Mouse (Mus musculus) left cerebral cortex, adult 18-20 months (tissue): ENCODE data around the gene Macf1. TPM values are rescaled to one million over a fixed set of nuclear protein-coding genes. Genes with fewer than 3 reads are reported as not detected.
"Not testable (repeated sequence)": the region's sequence is repeated elsewhere in the genome, so short reads cannot be mapped to it uniquely, and the experiment has no call there.

Experiments
- DNase-seq, 2 experiments: peaks; one replicate each; pipeline ENCODE4 v3.0.0; 2021 to 2022; ENCODE audit warnings: low spot score in 2 of 2, mixed read lengths in 1 of 2
- total RNA-seq, 2 experiments: library from RNA; stranded (reverse); gene quantifications; 2 replicates each; pipeline ENCODE4 v1.2.3; 2021

Macf1 gene
- total RNA-seq, 2 experiments from 2014 or later = 213 to 220 TPM

- peak; percentile 52 to 74 for DNase-seq
These were observed 6.9 kb downstream of the Macf1 start for GRCm38 (mm10) chr4:123677060-123677804.

GRCm38 (mm10) chr4:123670598-123670997 lies 13.6 kb downstream of the Macf1 start:
- DNase-seq = no peak

DNA sequence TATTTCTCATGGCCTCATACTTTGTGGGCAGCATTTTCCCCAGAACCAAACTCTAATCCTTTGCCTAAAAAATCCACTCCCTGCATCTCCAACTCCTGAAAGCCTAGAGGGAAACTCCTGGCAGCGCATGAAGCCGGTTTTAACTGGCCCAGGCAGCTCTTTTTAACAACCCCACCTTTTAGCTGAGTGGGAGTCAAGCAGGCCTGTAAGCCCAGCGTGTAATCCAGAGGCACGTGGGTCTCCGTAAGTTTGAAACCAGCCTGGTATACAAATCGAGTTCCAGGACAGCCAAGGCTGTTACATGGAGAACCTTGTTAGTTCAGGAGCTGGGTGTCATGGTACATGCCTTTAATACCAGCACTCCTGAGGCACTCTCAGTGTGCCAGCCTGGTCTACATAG lies 14.5 kb downstream of the Macf1 start:
- DNase-seq = no peak

DNA sequence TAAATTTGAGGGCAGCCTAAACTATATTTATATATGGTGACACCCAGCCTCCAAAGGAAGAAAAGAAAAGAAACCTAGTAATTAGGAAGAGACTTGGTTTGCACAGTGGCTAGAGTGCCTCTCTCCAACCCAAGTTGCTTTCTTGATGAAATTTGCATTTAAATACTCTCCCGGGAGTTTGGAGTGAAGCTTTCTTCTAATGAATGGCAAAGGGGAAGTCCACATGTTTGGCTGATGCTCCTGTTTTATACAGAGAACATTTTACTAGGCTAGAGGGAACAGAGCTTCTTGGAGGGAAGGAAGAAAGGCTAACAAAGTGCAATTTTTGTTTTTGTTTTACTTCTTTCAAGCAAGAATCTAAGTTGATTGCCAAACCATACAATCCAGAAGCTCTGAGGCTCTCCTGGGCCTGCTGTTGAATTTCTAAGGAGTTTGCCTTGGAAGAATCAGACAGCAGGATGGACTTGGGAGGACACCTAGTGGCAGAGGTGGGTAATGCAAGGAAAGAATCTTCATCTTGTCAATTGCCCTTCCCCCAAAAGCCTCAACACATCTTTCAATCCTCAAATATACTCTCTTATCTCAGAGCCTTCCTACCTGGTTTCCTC lies 16.8 kb downstream of the Macf1 start:
- peak; percentile 85 to 91 for DNase-seq

DNA sequence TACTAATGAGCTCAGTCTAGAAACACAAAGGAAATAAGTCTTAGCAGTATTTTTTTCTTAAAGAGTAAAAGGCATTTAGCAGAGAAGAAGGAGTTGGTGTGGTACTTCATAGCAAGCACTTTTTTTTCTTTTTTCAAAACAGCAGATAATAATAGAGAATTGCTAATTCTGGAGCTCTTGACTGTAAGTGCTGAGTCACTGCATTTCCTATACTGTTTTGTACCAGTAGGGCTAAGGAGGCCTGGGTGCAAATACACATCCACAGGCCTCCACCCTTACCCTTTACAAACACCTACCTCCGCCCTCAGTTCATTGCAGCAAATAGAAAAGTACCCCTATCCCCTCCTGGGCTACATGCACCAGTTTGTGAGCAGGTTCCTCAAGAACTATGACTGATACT lies 17.6 kb downstream of the Macf1 start:
- DNase-seq = no peak

DNA sequence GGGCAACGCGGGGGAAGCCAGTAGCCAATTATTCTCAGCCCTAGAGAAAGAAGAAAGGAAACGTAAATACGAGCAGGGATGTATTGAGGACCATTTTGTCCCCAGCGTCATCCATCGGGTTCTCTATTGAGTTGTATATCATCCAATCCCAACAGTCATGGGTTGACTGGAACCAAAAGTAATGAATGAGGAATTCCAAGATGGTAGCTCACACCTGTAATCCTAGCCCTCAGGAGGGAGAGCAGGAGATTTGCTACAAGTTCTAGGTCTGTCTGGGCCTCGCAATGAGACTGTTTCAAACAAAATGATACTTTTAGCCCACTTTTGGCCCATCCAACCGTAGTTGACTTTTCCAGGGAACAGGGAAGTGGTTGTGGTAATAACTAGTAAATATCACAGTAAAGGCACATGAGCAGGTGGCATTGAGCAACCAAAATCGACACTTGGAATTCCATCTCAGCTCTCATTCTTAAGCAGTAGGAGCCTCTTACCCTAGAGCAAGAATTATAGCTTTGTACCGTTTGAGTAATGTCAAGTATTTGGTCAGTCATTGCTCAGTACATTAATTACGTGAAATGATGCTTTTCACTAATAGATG lies 18.4 kb downstream of the Macf1 start:
- DNase-seq = no peak

DNA sequence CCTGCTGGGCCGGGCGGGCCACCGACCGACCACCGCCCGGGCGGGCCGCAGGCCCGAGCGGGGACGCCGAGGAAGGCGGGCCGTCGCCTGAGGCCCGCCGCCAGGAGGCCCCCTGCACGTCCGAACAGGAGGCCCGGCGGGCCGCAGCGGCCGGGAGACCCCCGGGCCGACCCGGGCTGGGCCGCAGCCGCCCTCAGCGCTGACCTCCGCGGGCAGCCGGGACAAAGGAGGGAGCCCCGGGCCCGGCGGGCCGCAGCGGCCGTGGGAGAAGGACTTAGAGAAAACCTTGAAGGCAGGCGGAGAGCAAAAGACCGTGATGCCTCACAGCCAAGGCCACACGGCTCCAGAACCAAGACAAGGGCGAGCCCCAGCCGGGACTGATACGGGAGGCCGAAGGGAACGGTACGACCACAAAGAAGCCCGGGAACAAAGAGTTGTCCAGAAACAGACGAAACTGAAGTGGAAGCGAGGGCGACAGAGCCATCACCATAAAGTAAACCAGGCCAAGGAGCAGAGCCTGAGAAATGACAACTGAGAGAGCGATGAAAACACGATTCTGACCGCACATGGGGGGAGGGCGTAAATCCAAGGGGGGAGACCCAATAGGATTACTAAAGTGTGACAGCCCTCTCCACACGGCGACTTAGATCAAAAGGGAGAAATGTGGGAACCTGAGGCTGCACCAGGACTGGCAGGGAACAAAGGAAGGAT lies 19.1 kb downstream of the Macf1 start:
- no peak for DNase-seq

DNA sequence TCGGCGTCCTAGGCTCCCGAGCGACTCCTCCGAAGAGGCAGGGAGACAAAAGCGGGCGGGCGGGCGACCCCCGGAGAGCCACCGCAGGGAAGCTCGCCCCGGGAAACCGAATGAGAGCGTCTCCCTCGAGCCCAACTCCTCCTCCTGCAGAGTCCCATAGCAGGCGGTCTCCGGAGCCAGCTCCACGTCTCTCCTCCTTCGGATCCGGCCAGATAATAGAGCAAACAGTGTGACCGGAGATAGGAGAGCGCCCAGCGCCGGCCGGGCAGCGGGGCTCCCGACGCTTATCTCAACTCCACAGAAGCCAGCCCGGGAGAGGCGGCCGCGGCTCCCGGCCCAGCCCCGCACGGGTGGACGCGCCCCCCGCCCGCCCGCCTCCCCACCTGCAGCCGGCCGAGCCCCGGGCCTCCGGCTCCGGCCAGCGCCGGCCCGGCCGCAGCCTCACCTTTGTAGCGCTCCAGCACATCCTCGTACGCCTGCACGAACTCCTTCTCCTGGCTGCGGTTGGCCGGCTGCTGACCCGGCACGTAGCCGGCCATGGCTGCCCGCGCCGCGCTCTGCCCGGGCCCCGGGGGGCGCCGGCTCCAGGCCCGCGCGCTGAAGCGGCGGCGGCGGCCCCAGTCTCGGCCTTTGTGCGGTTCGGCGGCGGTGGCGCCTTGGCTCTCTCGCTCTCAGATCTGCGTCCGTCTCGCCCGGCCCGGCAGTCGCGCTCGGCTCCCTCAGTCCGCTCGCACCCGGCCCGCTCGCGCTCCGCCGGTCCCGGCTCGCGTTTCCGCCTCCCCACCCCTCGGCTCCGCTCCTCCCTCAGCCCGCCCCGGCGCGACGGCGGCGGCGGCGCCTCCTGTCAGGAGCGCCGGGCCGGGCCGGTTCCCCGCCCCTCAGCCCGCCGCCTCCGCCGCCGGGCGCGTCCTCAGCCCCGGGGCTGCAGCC lies 19.9 kb downstream of the Macf1 start:
- peak; percentile 61 to 74 for DNase-seq

- DNase-seq = no peak
These were observed 20.5 kb downstream of the Macf1 start for GRCm38 (mm10) chr4:123663688-123663965.

DNA sequence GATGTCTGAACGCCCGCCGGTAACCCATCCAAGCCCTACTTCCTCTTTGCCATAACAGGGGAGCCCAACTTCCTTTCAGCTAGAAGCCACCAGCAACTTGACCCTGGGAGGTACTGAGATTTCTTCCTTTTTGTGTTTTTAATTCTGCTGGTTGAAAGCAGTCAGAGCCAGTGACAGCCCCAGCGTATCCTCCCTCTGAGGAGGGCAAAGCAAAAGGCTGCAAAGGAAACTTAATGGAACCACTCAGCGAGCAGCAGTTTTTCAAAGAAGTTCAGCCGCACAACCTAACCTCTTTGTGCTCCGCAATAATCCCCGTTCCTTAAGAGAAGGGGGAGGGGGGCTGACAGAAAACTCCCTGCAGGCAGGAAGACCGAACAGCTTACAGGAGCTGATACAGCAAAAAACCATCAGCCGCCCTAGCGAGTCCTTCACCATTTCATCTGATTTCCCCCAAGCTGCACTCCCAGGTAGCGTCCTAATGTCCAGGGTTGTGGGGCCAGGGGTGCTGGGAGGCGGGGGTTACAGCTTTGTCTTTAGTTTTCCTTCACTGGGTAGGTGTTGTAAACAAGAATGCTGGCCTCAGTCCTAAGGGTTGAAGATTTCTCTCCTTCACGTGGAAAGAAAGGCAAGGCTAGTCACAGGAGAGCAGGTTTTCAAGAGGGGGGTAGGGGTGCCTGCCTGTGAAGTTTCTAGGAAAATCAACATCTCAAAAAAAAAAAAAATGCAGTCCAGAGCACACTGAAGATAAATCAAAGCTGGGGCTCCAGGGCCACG lies 21.1 kb downstream of the Macf1 start:
- DNase-seq = no peak

DNA sequence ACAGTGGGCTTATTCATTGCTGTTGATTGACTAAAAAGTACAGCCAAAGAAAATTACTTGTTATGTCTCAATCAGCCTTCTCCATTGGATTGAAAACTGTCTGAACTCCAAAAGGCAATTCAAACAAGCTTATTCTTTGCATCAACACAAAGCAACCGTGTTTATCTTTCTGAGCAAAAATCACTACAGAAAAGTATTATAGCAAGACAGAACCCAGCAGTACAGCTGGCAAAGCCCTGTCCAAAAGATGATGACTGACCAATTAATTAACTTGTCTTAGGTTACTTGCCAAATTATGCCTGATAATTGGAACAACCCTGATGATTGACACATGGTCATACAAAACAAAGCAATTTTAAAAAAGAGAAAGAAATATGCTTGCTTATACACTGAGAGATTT lies 26.0 kb downstream of the Macf1 start:
- no peak for DNase-seq

DNA sequence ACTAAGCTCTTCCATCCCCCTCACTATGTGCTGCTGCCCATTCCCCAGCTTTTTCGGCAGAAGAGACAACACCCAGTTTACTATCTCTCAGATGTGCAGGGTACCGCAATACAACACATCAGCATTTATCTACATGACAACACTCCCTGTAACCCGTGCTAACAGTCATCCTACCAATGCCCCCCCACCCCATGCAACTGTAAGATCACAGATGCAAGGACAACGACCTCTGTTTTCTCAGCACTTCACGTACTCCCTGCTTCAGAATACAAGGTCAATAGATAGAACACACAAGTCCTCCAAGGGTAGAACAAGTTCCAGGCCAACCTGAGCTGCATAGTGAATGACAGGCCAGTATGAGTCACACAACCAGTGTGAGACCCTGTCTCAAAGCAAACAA lies 28.9 kb downstream of the Macf1 start:
- no peak for DNase-seq

DNA sequence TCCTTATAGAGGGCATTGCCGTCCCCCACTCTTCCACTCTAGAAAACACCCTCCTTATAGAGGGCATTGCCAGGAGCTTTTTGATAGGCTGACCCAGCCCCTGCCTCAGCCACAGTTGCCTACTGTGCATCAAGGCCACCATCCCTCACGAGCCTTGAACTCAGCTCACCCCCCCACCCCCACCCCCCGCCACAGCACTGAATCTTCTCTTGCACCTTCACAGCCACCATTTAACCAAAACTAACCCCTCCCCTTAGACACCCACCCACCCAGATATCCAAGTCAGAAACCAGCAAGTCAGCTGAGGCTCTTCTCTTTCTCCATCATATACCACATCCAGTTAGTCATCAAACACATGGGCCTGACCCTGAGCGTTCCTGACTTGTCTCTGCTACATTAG lies 29.6 kb downstream of the Macf1 start:
- no peak for DNase-seq

- DNase-seq = not testable (repeated sequence)
These were observed 30.7 kb downstream of the Macf1 start for GRCm38 (mm10) chr4:123653446-123653845.

DNA sequence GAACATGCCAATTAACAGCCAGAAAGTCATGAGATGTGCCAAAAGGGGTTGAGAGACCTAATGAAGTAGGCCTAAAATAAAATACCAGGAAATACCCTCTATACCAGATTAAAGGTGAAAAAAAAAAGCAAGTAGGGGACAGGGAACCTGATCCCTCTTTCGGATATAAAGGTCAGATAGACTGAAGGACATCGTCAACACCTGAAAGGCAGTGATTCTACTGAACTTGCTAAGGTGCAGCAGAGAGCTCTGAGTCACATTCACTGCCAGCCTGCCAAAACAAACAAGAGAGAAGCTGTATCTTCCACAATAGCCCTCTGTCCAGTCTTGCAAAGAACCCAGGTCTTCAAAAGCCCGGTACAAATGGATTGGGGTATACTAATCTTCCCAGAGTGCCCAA lies 32.0 kb downstream of the Macf1 start:
- DNase-seq = no peak

- no peak for DNase-seq
These were observed 35.0 kb downstream of the Macf1 start for GRCm38 (mm10) chr4:123649131-123649530.

- no peak for DNase-seq
These were observed 36.5 kb downstream of the Macf1 start for GRCm38 (mm10) chr4:123647668-123648067.

DNA sequence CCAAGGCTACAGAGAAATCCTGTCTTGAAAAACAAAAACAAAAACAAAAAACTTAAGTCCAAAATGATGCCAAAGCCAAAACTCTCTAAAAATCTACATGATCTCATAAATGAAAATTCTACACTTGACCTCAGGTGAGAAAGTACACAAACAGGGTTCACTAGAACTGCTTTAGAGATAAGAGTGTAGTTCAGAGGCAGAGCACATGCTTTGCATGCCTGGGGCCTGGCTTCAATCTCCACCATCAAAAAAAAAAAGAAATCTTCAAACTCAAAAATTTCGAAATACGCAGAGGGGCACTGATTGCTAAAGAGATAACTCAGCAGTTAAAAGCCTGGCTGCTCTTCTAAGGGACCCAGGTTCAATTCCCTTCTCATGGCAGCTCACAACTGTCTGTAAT lies 37.1 kb downstream of the Macf1 start:
- no peak for DNase-seq

- DNase-seq = no peak
These were observed 38.8 kb downstream of the Macf1 start for GRCm38 (mm10) chr4:123645246-123645845.

DNA sequence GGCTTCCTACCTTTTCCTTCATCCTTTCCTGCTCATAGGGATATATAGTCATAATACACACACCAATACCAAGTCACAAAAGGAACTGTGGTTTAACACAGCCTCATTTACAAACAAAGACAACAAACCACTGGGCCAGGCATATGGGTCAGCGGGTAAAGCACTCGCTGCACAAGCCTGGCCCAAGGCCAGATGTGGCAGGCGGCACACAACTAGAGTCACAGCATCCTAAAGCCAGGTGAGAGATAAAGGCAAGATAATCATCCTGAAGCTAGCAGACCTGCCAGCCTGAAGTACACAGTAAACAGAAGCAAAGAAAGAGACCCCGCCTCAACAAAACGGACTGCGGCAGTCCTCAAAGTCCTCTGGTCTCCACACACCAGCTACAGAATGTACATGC lies 40.6 kb downstream of the Macf1 start:
- no peak for DNase-seq
